ENCODE assay signal across 9 mouse cellular contexts in genomic region chr2:38350386-38350785, GRCm38 (mm10). TPM values are rescaled to one million over a fixed set of nuclear protein-coding genes. Genes with fewer than 3 reads are reported as not detected.
A peak's percentile ranks its signal among the peaks of the same experiment; 100 is the strongest.
DNase-seq lines count a peak whose midpoint lies in the region; ATAC-seq lines count a peak whose summit lies in the region.
"Had no signal": no experiment of that assay in that cellular context is flagged by ENCODE, and none has a peak within 500 bp of the region (broad histone marks: within the 10 kb centered on the region; RNA-seq: fewer than 3 reads in every experiment).

No protein-coding gene starts in this region.

- 0 out of 2 replicates have a peak overlapping the region, but pooled peaks have one; percentile 51 for H3K9ac ChIP-seq in heart, embryonic 13.5 days
- H3K9ac ChIP-seq in hindbrain, embryonic 14.5 days = peak overlapping the region; percentile 46; the same call in 1 of the 2 replicates
- H3K9ac ChIP-seq in midbrain, embryonic 14.5 days (replicated peaks; ENCODE audit: low read length) = peak overlapping the region; percentile 50

- DNase-seq in heart, adult 9 months (ENCODE audit: low spot score in 2 of 2) = no peak
- DNase-seq in hindbrain, embryonic 14.5 days (ENCODE audit: low spot score) = no peak
- peak; percentile 53 for DNase-seq in midbrain, embryonic 14.5 days
- DNase-seq in urinary bladder, adult 2 months (ENCODE audit: low spot score) = no peak
- no peak for DNase-seq in layer of hippocampus, adult 9-10 months (ENCODE audit: low spot score)

- WGBS in heart, embryonic 13.5 days = 0% methylated on average over 13 of the region's 13 CpGs
- whole genome bisulfite sequencing in hindbrain, embryonic 14.5 days = 0% methylated on average over 13 of the region's 13 CpGs
- WGBS in midbrain, embryonic 14.5 days = 1% methylated on average over 13 of the region's 13 CpGs

- no peaks in the 10 kb centered on the region for H3K9me3 ChIP-seq in heart, embryonic 13.5 days
- no peaks in the 10 kb centered on the region for H3K9me3 ChIP-seq in hindbrain, embryonic 14.5 days (ENCODE audit: control insufficient read depth, low read length)
- H3K9me3 ChIP-seq in midbrain, embryonic 14.5 days (ENCODE audit: control insufficient read depth, low read length) = no peaks in the 10 kb centered on the region

- peak overlapping the region; percentile 65 for H3K4me2 ChIP-seq in heart, embryonic 13.5 days
- H3K4me2 ChIP-seq in hindbrain, embryonic 14.5 days (replicated peaks) = peak overlapping the region; percentile 51
- H3K4me2 ChIP-seq in midbrain, embryonic 14.5 days (ENCODE audit: low read length) = peak overlapping the region; percentile 75

- H3K4me1 ChIP-seq in heart, embryonic 13.5 days = peaks cover 39% of the 10 kb centered on the region
- peaks cover 4% of the 10 kb centered on the region; the same call in 1 of the 2 replicates for H3K4me1 ChIP-seq in brown adipose tissue, adult 24 weeks (ENCODE audit: control insufficient read depth, insufficient read depth, insufficient read length, low read length)
- H3K4me1 ChIP-seq in hindbrain, embryonic 14.5 days (replicated peaks; ENCODE audit: control insufficient read depth, insufficient read depth, low read length) = peaks cover 5% of the 10 kb centered on the region; the same call in 1 of the 2 replicates
- H3K4me1 ChIP-seq in midbrain, embryonic 14.5 days (ENCODE audit: control insufficient read depth, insufficient read depth, low read length) = peaks cover 37% of the 10 kb centered on the region

- ATAC-seq in heart, embryonic 13.5 days (ENCODE audit: extremely low read depth, insufficient number of reproducible peaks, low FRiP score, low TSS enrichment) = no peak
- ATAC-seq in hindbrain, embryonic 14.5 days (ENCODE audit: low FRiP score) = no peak
- no peak for ATAC-seq in midbrain, embryonic 14.5 days (ENCODE audit: low FRiP score, low TSS enrichment)
- ATAC-seq in megakaryocyte-erythroid progenitor cell, adult 5-6 weeks (replicated peaks; ENCODE audit: low FRiP score, low TSS enrichment, poor library complexity, severe bottlenecking) = no peak

- peaks cover 100% of the 10 kb centered on the region for H3K27me3 ChIP-seq in heart, embryonic 13.5 days (replicated peaks)
- peaks cover 99% of the 10 kb centered on the region for H3K27me3 ChIP-seq in hindbrain, embryonic 14.5 days (ENCODE audit: control insufficient read depth, insufficient read depth, low read length)
- H3K27me3 ChIP-seq in midbrain, embryonic 14.5 days (ENCODE audit: control insufficient read depth, insufficient read depth, low read length) = peaks cover 80% of the 10 kb centered on the region

- H3K36me3 ChIP-seq in heart, embryonic 13.5 days = no peaks in the 10 kb centered on the region
- H3K36me3 ChIP-seq in hindbrain, embryonic 14.5 days (replicated peaks; ENCODE audit: control insufficient read depth, insufficient read depth) = no peaks in the 10 kb centered on the region
- H3K36me3 ChIP-seq in midbrain, embryonic 14.5 days (ENCODE audit: control insufficient read depth, insufficient read depth, low read length) = 0 out of 2 replicates have a peak, but pooled peaks cover 3% of the 10 kb centered on the region

- H3K4me3 ChIP-seq in heart, embryonic 13.5 days = peak overlapping the region; percentile 52
- peak overlapping the region; percentile 48 for H3K4me3 ChIP-seq in brown adipose tissue, adult 24 weeks (ENCODE audit: insufficient read depth, low read depth, low read length)
- H3K4me3 ChIP-seq in hindbrain, embryonic 14.5 days (replicated peaks; ENCODE audit: low read length) = peak overlapping the region; percentile 38
- peak overlapping the region; percentile 56 for H3K4me3 ChIP-seq in midbrain, embryonic 14.5 days (replicated peaks; ENCODE audit: low read depth, low read length)

- no peak overlapping the region for H3K27ac ChIP-seq in heart, embryonic 13.5 days (replicated peaks)
- no peak overlapping the region for H3K27ac ChIP-seq in brown adipose tissue, adult 24 weeks (replicated peaks; ENCODE audit: low read depth, low read length)
- peak overlapping the region; percentile 58 for H3K27ac ChIP-seq in hindbrain, embryonic 14.5 days
- peak overlapping the region; percentile 91 for H3K27ac ChIP-seq in midbrain, embryonic 14.5 days (replicated peaks; ENCODE audit: low read depth, low read length)

RNA-seq across cellular contexts. Expression of gene Lhx2, which starts 11.3 kb away (rescaled TPM):
- polyA plus RNA-seq in heart, embryonic 13.5 days (2015; fragmentation: Nextera tagmentation; extraction: Ambion mirVana) = 0.40 and 0.62 TPM in 2 replicates
- polyA plus RNA-seq in brown adipose tissue, adult 24 weeks (2012; ENCODE audit: insufficient read depth, insufficient read length, missing spikeins) = not detected in 2 replicates
- polyA plus RNA-seq in hindbrain, embryonic 14.5 days (2014; fragmentation: Nextera tagmentation; extraction: Ambion mirVana) = 13.2 and 18.7 TPM in 2 replicates
- 47.8 and 68.9 TPM in 2 replicates for polyA plus RNA-seq in midbrain, embryonic 14.5 days (2014; fragmentation: Nextera tagmentation; extraction: Ambion mirVana)
- 0.12 TPM in 1 of 2 replicates, not detected in the other for polyA plus RNA-seq in urinary bladder, adult 2 months (2012; rRNA removed)
- total RNA-seq in megakaryocyte-erythroid progenitor cell, adult 5-6 weeks (2014; fragmentation: Nextera tagmentation) = not detected in 2 replicates
- not detected in 2 replicates for total RNA-seq in megakaryocyte-erythroid progenitor cell, adult 5-6 weeks (2017)
- total RNA-seq: hematopoietic stem cell, adult 5-6 weeks had no signal

Comparison
In these comparisons a context has a peak if more than half of its experiments do, and no peak if none do; other contexts are left out.
1. H3K27ac ChIP-seq: peak in hindbrain, embryonic 14.5 days (single experiment) and midbrain, embryonic 14.5 days (single experiment); none in heart, embryonic 13.5 days (single experiment) and brown adipose tissue, adult 24 weeks (single experiment).
2. Peak in every context shown above with its lines, with median percentiles within 50 percentile points of each other: H3K4me2 ChIP-seq, H3K4me3 ChIP-seq and H3K9ac ChIP-seq.